Mouse (Mus musculus) CH12.LX (cell line): ENCODE data around the gene Ccnk. TPM values are rescaled to one million over a fixed set of nuclear protein-coding genes. Genes with fewer than 3 reads are reported as not detected.

Source experiments
- DNase-seq: peaks from one replicate; pipeline ENCODE4 v3.0.0-alpha.2; 2013; ENCODE audit errors: extremely low read depth
- H3K27ac ChIP-seq: 2 replicates; pipeline ENCODE4 v1.5.1; 2012; ENCODE audit warnings: low read depth, mild to moderate bottlenecking, control low read depth, moderate library complexity; ENCODE audit not compliant: insufficient read depth
- H3K27me3 ChIP-seq: replicated peaks from 2 replicates; pipeline ENCODE3; 2012; ENCODE audit warnings: inconsistent platforms
- H3K36me3 ChIP-seq, 2 experiments: replicated peaks in 1 of 2; 2 replicates each; pipeline versions ENCODE3 to v1.6.1; 2012; ENCODE audit warnings: inconsistent platforms in 1 of 2, low read length in 1 of 2, mild to moderate bottlenecking in 1 of 2, mixed read lengths in 1 of 2, moderate library complexity in 1 of 2; ENCODE audit not compliant: control insufficient read depth in 1 of 2, insufficient read depth in 1 of 2
- H3K4me1 ChIP-seq, 2 experiments: 2 replicates each; pipeline ENCODE4 v1.6.1; 2012; ENCODE audit warnings: inconsistent platforms in 1 of 2, moderate library complexity in 1 of 2; ENCODE audit not compliant: insufficient read depth in 2 of 2, control insufficient read depth in 1 of 2
- H3K4me2 ChIP-seq: 2 replicates; pipeline ENCODE4 v1.6.1; 2012; ENCODE audit warnings: low read depth, mild to moderate bottlenecking, control low read depth; ENCODE audit not compliant: poor library complexity, insufficient read depth, severe bottlenecking
- H3K4me3 ChIP-seq, 3 experiments: fragments of 150-350 bp in 1 of 3; sonication (generic) in 1 of 3; replicated peaks in 1 of 3; 2 replicates each; pipeline versions ENCODE3 to v1.5.1; 2011 to 2012; ENCODE audit warnings: low read depth in 2 of 3, low read length in 2 of 3, mild to moderate bottlenecking in 2 of 3, moderate library complexity in 2 of 3, control low read depth in 1 of 3, improper control_type of control experiment in 1 of 3, inconsistent platforms in 1 of 3, mixed read lengths in 1 of 3; ENCODE audit not compliant: poor library complexity in 1 of 3
- H3K79me2 ChIP-seq: replicated peaks from 2 replicates; pipeline ENCODE4 v1.6.1; 2012; ENCODE audit warnings: mild to moderate bottlenecking, moderate library complexity; ENCODE audit not compliant: control insufficient read depth, poor library complexity, insufficient read depth, severe bottlenecking; ENCODE audit errors: extremely low read depth
- H3K9ac ChIP-seq: 2 replicates; pipeline ENCODE4 v1.6.1; 2012; ENCODE audit warnings: low read depth, mild to moderate bottlenecking, control low read depth, moderate library complexity; ENCODE audit not compliant: insufficient read depth
- H3K9me3 ChIP-seq: replicated peaks from 2 replicates; pipeline ENCODE3; 2012; ENCODE audit warnings: low read length, inconsistent platforms, mixed read lengths
- BHLHE40 ChIP-seq: IDR thresholded peaks from 2 replicates; pipeline ENCODE4 v1.6.1; 2011; ENCODE audit warnings: mild to moderate bottlenecking, low read depth, low read length, improper control_type of control experiment
- CHD2 ChIP-seq: IDR thresholded peaks from 2 replicates; pipeline ENCODE4 v1.6.1; 2011; ENCODE audit warnings: low read length, improper control_type of control experiment
- CTCF ChIP-seq, 2 experiments: IDR thresholded peaks in 1 of 2; conservative IDR thresholded peaks in 1 of 2; 2 replicates each; pipeline ENCODE4 v1.5.1; 2011 to 2012; ENCODE audit warnings: low read depth in 2 of 2, low read length in 2 of 2, improper control_type of control experiment in 1 of 2, inconsistent platforms in 1 of 2, mild to moderate bottlenecking in 1 of 2, moderate library complexity in 1 of 2
- ELF1 ChIP-seq: IDR thresholded peaks from 2 replicates; pipeline ENCODE4 v1.6.1; 2014; ENCODE audit warnings: low read depth, mild to moderate bottlenecking, inconsistent platforms, low read length, improper control_type of control experiment
- EP300 ChIP-seq: IDR thresholded peaks from 2 replicates; pipeline ENCODE4 v1.6.1; 2011; ENCODE audit warnings: low read length, improper control_type of control experiment
- ETS1 ChIP-seq: conservative IDR thresholded peaks from 2 replicates; pipeline ENCODE4 v1.6.1; 2012; ENCODE audit warnings: low read depth, mild to moderate bottlenecking, inconsistent platforms, low read length, improper control_type of control experiment, moderate library complexity
- IRF4 ChIP-seq: IDR thresholded peaks from 2 replicates; pipeline ENCODE4 v1.6.1; 2014; ENCODE audit warnings: low read depth, mild to moderate bottlenecking, inconsistent platforms, low read length, improper control_type of control experiment
- JUN ChIP-seq: IDR thresholded peaks from 2 replicates; pipeline ENCODE4 v1.6.1; 2011; ENCODE audit warnings: low read depth, mild to moderate bottlenecking, low read length, improper control_type of control experiment, moderate library complexity; ENCODE audit not compliant: insufficient read depth
- KAT2A ChIP-seq: IDR thresholded peaks from 2 replicates; pipeline ENCODE4 v1.6.1; 2012; ENCODE audit warnings: low read length, improper control_type of control experiment, inconsistent platforms; ENCODE audit not compliant: insufficient replicate concordance
- MAFK ChIP-seq: IDR thresholded peaks from 2 replicates; pipeline ENCODE4 v1.6.1; 2011; ENCODE audit warnings: low read length, improper control_type of control experiment; ENCODE audit not compliant: insufficient replicate concordance
- MAZ ChIP-seq: IDR thresholded peaks from 2 replicates; pipeline ENCODE4 v1.6.1; 2012; ENCODE audit warnings: low read depth, mild to moderate bottlenecking, inconsistent platforms, low read length, improper control_type of control experiment, moderate library complexity
- MXI1 ChIP-seq: IDR thresholded peaks from 2 replicates; pipeline ENCODE4 v1.6.1; 2011; ENCODE audit warnings: mild to moderate bottlenecking, low read depth, low read length, improper control_type of control experiment
- MYC ChIP-seq: IDR thresholded peaks from 2 replicates; pipeline ENCODE4 v1.6.1; 2011; ENCODE audit warnings: low read depth, mild to moderate bottlenecking, improper control_type of control experiment, low read length
- POLR2A ChIP-seq: IDR thresholded peaks from 2 replicates; pipeline ENCODE4 v1.6.1; 2011; ENCODE audit warnings: low read depth, mild to moderate bottlenecking, improper control_type of control experiment, low read length
- RAD21 ChIP-seq: IDR thresholded peaks from 2 replicates; pipeline ENCODE4 v1.6.1; 2011; ENCODE audit warnings: low read depth, mild to moderate bottlenecking, low read length, improper control_type of control experiment, moderate library complexity
- SMC3 ChIP-seq: IDR thresholded peaks from 2 replicates; pipeline ENCODE4 v1.6.1; 2011; ENCODE audit warnings: low read depth, low read length, improper control_type of control experiment
- TCF12 ChIP-seq: IDR thresholded peaks from 2 replicates; pipeline ENCODE4 v1.6.1; 2014; ENCODE audit warnings: low read depth, mild to moderate bottlenecking, inconsistent platforms, low read length, improper control_type of control experiment
- UBTF ChIP-seq: IDR thresholded peaks from 2 replicates; pipeline ENCODE4 v1.6.1; 2012; ENCODE audit warnings: low read depth, mild to moderate bottlenecking, inconsistent platforms, low read length, improper control_type of control experiment, moderate library complexity
- USF1 ChIP-seq: IDR thresholded peaks from 2 replicates; pipeline ENCODE4 v1.6.1; 2014; ENCODE audit warnings: low read depth, mild to moderate bottlenecking, inconsistent platforms, low read length, improper control_type of control experiment
- USF2 ChIP-seq: conservative IDR thresholded peaks from 2 replicates; pipeline ENCODE4 v1.6.1; 2011; ENCODE audit warnings: low read depth, low read length, improper control_type of control experiment
- ZC3H11A ChIP-seq: IDR thresholded peaks from 2 replicates; pipeline ENCODE4 v1.6.1; 2012; ENCODE audit warnings: low read depth, mild to moderate bottlenecking, inconsistent platforms, low read length, improper control_type of control experiment
- ZKSCAN1 ChIP-seq: IDR thresholded peaks from 2 replicates; pipeline ENCODE4 v1.6.1; 2012; ENCODE audit warnings: low read depth, inconsistent platforms, low read length, improper control_type of control experiment, borderline replicate concordance
- ZNF384 ChIP-seq: IDR thresholded peaks from 2 replicates; pipeline ENCODE4 v1.6.1; 2012; ENCODE audit warnings: low read depth, low read length, improper control_type of control experiment, inconsistent platforms
- dilution Hi-C: fragments of 300-500 bp; cut with MboI; formaldehyde crosslinking; loops from 2 replicates; pipeline ENCODE4 v1.14.3; 2020; ENCODE audit warnings: low sequenced_read_pairs; ENCODE audit not compliant: extremely low pct_unique_long_range_greater_than_20kb, extremely low pct_ligation_motif_present
- in situ Hi-C: fragments of 300-500 bp; cut with MboI; formaldehyde crosslinking; loops from 3 replicates; pipeline ENCODE4 v1.14.3; 2019; ENCODE audit warnings: low sequenced_read_pairs, low pct_ligation_motif_present, low pct_unique_long_range_greater_than_20kb, mixed read lengths
- polyA plus RNA-seq: library from polyadenylated mRNA; unstranded; fragments of >175 nt; gene quantifications from 2 replicates; pipeline ENCODE4 v1.2.1, GENCODE M21; 2012; ENCODE audit warnings: low read depth; ENCODE audit not compliant: insufficient read length
- total RNA-seq, 2 experiments: library from RNA; depleted of rRNA; stranded (reverse); fragments of 300-350 nt in 1 of 2; fragments of >200 nt in 1 of 2; gene quantifications; 2 replicates each; pipeline ENCODE4 v1.2.3; 2012 to 2014

Ccnk gene
- total and polyA plus RNA-seq, 3 experiments, result 9.2 to 66.8 (median 10.1) TPM

GRCm38 (mm10) chr12:108217572-108217971, 38.2 kb downstream of the Ccnk start:
- in situ Hi-C loops, result loop anchor here (5.0 kb wide), 1 partner anchor 75 kb away; no protein-coding TSS in a partner anchor

GRCm38 (mm10) chr12:108219163-108219562, 39.8 kb downstream of the Ccnk start:
- Histone ChIP-seq H3K27ac (no peak overlapping the region), H3K4me2 (no peak overlapping the region), H3K9ac (no peak overlapping the region), H3K27me3 (no peaks in the 10 kb centered on the region), H3K79me2 (no peaks in the 10 kb centered on the region), H3K4me3 (no peak overlapping the region), H3K4me1 (peaks cover 0 to 24% of the 10 kb centered on the region in 2 experiments; a peak in 2 of 4 replicates), H3K9me3 (no peaks in the 10 kb centered on the region), H3K36me3 (peaks cover 0 to 77% of the 10 kb centered on the region in 2 experiments)
- in situ Hi-C loops, result loop anchor here (5.0 kb wide), 1 partner anchor 73 kb away; no protein-coding TSS in a partner anchor
- DNase-seq, result no peak
- dilution Hi-C loops, result no loop called here
- TF ChIP-seq SMC3 (no peak), CHD2 (no peak), USF2 (no peak), ZC3H11A (no peak)

More at GRCm38 (mm10) chr12:108217572-108217971, 38.2 kb downstream of the Ccnk start:
- no peaks in the 10 kb centered on the region for H3K27me3 ChIP-seq
- H3K4me1 ChIP-seq, result peaks cover 0 to 20% of the 10 kb centered on the region in 2 experiments; a peak in 2 of 4 replicates
- H3K4me3 ChIP-seq, result no peak overlapping the region
- dilution Hi-C loops, result no loop called here
- no peak overlapping the region for H3K4me2 ChIP-seq
- DNase-seq, result peak; percentile 65
- H3K9me3 ChIP-seq, result no peaks in the 10 kb centered on the region
- no peak overlapping the region for H3K9ac ChIP-seq
- H3K36me3 ChIP-seq, result peaks cover 0 to 77% of the 10 kb centered on the region in 2 experiments
- peak; percentile 60 for TF ChIP-seq RAD21
- no peak for TF ChIP-seq USF1
- peak in 1 of 2 experiments; percentile 61; a peak in 2 of 4 replicates for TF ChIP-seq CTCF (conservative IDR thresholded peaks at IDR 0.05 in 1 of 2, IDR thresholded peaks at IDR 0.05 in 1 of 2; ENCODE audit: low read depth in 2 of 2, low read length in 2 of 2)
- TF ChIP-seq SMC3, result peak; percentile 46
- TF ChIP-seq MAFK, result no peak
- H3K79me2 ChIP-seq, result no peaks in the 10 kb centered on the region
- H3K27ac ChIP-seq, result no peak overlapping the region

GRCm38 (mm10) chr12:108219825-108220616, 40.6 kb downstream of the Ccnk start:
- H3K9me3 ChIP-seq, result no peaks in the 10 kb centered on the region
- dilution Hi-C loops (no loop called here), in situ Hi-C loops (loop anchor here (5.0 kb wide), 1 partner anchor 72 kb away; no protein-coding TSS in a partner anchor)
- no peak overlapping the region for H3K4me3 ChIP-seq
- no peaks in the 10 kb centered on the region for H3K79me2 ChIP-seq
- no peak overlapping the region for H3K27ac ChIP-seq
- H3K27me3 ChIP-seq, result no peaks in the 10 kb centered on the region
- peaks cover 0 to 30% of the 10 kb centered on the region in 2 experiments; a peak in 2 of 4 replicates for H3K4me1 ChIP-seq
- DNase-seq, result no peak
- H3K36me3 ChIP-seq, result peaks cover 0 to 71% of the 10 kb centered on the region in 2 experiments
- no peak overlapping the region for H3K9ac ChIP-seq
- H3K4me2 ChIP-seq, result no peak overlapping the region
- no peak for TF ChIP-seq CHD2
- TF ChIP-seq ELF1, result no peak
- TF ChIP-seq KAT2A, result no peak
- no peak for TF ChIP-seq MAZ
- no peak for TF ChIP-seq CTCF (conservative IDR thresholded peaks at IDR 0.05 in 1 of 2, IDR thresholded peaks at IDR 0.05 in 1 of 2; ENCODE audit: low read depth in 2 of 2, low read length in 2 of 2)
- no peak for TF ChIP-seq EP300
- TF ChIP-seq ETS1, result no peak
- no peak for TF ChIP-seq BHLHE40
- no peak for TF ChIP-seq ZC3H11A
- TF ChIP-seq MXI1, result no peak
- TF ChIP-seq UBTF, result no peak
- TF ChIP-seq ZNF384, result no peak
- TF ChIP-seq ZKSCAN1, result no peak
- TF ChIP-seq SMC3, result no peak
- no peak for TF ChIP-seq IRF4
- no peak for TF ChIP-seq TCF12
- TF ChIP-seq POLR2A, result no peak
- TF ChIP-seq MYC, result no peak
- no peak for TF ChIP-seq JUN
